Mouse (Mus musculus) frontal cortex, postnatal 10 days (tissue): Measurements from ENCODE around the gene Nyap1.

Experiments
- DNase-seq, 2 experiments: peaks; one replicate each; pipeline ENCODE4 v3.0.0; 2022; ENCODE audit warnings: low spot score in 2 of 2, mixed read lengths in 1 of 2

Gene Nyap1

DNA sequence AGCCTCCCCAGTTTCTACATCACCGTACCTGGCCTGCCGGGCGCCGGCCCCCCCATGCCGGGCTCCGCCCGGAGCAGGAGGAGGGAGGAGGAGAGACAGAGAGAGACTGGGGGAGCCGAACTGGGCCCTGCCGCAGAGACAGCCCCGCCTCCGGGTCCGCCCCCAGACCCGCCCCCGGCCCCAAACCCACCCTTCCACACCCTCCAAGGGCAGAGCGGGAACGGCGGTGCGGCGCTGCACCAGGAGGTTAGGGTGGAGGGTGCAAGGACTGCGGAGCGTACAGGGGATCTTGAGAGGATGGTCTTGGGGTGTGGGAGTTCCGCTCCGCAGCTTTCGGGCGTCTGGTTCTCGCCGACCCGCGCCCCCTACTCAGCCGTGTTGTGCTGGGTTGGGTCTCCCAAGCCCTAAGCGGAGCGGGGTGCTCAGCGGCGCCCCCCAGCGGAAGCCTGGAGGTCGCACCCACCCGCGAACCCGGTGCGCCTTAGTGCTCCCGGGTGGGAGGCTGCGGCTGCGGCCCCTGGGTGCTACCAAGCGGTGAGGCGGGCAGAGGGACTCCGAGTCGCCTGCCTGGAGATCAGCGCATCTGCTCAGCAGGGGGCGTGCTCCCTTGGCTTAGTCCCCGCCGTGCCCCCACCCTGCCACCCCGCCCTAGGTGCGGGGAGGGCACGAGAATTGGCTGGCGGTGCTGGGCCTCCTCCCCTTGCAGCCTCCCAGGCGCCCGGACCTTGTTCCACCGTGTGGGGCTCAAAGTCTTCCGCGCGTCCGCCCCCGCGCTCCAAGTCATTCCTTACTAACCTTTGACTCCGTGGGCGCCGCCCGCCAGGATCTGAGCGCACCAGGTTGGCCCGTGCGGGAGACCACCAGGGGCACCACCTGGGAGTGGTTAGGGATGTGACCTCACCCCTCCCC is at the start of gene Nyap1:
Gene Nyap1, minus strand, starts transcription at position 585 of the 909 bp plus-strand sequence.
- peak; percentile 74 to 84 for DNase-seq

DNA sequence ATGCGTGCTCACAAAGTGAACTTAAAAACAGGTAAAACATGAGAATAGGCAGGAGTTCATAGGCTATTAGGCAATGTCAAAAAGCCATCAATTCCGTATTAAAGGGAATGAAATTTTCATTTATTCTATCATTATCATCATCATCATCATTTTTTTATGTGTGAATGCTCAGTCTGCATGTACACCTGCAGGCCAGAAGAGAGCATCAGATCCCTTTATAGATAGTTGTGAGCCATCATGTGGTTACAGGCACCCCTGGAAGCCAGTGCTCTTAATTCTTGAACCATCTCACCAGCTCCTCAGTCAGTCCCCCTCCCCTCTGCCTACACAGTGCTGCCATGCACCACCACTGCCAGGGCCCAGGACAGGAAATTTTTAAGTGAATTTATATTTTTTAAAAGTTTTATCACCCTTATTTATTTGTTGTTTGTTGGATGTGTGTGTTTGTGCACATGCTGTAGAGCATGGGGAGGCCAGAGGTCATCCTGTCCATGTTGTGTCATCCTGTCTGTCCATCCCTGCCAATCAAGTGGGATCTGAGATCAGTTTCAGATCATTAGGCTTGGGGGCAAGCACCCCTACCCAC is 47.6 kb upstream of the Nyap1 start:
- DNase-seq = no peak

DNA sequence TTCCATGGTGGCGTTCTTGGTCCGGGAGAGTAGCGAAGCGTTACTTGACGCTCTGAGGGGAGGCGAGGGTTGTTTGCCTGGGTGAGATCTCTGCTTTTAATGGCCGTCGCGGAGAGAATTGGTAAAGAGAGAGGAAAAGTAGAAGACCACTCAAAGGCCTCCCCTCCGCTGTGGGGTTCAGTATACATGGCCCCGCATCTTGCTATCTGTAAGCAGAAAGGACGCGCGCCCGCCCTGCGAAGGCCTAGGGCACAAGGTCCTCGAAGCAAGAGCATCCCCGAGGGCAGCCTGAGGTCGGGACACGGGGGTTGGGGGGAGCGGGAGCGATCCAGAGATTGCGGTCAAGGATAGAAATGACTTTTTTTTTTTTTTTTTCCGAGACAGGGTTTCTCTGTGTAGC is 46.8 kb upstream of the Nyap1 start:
- DNase-seq = peak in 1 of 2 experiments; percentile 33

- DNase-seq = peak; percentile 92 to 96
Observed at GRCm38 (mm10) chr5:137787151-137787928, 45.9 kb upstream of the Nyap1 start, which contains the start of the genes Mepce and Zcwpw1. Gene Mepce (minus strand): TSS chr5:137787655. Gene Zcwpw1 (plus strand): TSS chr5:137787798.

GRCm38 (mm10) chr5:137786109-137786942 is 44.9 kb upstream of the Nyap1 start:
- peak; percentile 99 for DNase-seq

DNA sequence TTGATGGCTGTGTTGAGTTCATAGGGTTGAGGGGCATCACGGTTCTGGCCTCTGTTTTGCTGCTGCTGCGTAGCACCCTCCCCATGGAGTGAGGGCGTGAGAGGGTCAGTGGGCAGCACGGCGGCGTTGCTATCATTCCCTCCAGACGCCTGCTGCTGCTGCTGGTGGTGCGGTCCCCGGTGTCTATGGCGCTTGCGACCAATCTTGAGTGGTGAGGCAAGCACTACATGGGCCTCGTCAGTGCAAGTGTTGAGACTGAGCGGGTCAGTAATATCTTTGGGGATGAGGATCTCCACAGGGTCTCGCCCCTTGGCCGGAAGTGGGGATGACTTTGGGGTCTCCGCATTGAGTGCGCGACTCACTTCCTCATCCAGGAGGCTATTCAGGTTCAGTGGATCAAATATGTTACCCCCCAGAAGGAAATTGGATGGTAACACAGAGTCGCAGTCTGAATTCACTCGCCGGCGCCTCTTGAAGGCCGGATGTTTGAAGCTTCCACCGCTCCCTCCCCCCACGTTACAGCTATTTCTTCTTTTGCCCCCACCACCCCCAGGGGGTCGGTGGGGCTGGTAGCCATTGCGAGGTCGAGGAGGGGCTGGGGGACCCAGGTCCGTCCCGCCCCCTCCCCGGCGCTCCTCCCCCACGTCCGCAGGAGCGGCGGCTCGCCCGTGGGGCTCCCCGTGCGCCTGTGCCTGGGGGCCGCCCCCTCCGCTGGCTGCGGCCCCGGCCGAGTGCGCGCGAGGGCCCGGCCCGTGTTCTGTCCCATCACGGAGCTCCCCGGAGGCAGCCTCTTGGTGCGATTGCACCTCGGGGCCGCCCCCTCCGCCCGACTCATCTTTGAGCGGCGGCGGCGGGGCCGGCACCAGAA is 44.0 kb upstream of the Nyap1 start:
- peak in 1 of 2 experiments; percentile 37 for DNase-seq

GRCm38 (mm10) chr5:137784546-137784945 is 43.1 kb upstream of the Nyap1 start:
- DNase-seq = no peak

GRCm38 (mm10) chr5:137783901-137784540 is 42.6 kb upstream of the Nyap1 start:
- DNase-seq = no peak

DNA sequence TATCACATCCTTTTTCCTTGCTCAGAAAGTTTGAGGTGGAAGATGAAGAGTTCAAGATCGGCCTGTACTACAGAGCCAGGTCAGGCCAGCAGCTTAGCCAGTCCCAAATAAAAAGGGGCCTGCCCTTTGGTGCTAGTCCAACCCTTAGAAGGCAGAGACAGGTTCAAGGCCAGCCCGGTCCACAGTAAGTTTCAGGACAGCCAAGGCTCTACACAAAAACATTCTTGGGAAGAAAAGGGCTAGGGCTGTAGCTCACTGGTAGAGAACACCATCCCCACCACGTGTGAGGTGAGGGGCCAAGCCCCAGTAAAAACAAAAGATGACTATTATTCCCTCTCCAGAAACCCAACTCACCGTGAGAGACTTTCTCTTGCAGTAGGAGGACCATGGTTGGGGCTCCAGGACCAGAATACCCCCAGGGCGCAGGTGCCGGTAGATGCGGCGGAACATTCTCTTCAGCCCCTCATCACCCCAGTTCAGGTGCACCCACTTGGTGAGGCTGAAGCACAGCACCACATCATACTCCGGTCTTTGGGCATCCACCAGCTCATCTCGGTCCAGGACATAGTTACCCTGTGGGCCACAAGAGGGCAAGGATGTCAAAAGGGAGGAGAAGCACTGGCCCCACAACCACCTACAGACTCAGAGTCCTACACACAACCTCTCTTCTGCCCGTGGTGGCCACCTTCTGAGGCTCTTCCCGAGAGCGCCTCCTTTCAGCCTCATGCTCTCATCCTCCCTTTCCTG is 41.5 kb upstream of the Nyap1 start:
- no peak for DNase-seq

DNA sequence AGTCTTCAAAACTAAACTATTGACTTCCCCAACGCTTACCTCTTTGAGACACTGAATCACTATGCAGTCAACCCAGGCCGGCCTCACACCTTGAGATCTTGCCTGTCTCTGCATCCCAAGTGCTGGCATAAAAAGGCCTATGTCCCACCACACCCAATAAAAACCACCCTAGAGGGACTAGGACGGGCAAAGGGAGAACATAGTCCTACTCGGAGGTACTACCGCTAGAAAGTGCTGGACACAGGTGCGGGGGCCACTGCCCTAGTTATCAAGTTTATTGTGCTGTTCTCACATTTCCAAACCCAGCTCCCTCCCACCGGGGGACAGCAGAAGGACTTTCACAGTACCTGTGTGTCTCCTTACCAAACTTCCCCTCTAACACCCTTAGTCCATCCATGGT is 40.3 kb upstream of the Nyap1 start:
- no peak for DNase-seq

DNA sequence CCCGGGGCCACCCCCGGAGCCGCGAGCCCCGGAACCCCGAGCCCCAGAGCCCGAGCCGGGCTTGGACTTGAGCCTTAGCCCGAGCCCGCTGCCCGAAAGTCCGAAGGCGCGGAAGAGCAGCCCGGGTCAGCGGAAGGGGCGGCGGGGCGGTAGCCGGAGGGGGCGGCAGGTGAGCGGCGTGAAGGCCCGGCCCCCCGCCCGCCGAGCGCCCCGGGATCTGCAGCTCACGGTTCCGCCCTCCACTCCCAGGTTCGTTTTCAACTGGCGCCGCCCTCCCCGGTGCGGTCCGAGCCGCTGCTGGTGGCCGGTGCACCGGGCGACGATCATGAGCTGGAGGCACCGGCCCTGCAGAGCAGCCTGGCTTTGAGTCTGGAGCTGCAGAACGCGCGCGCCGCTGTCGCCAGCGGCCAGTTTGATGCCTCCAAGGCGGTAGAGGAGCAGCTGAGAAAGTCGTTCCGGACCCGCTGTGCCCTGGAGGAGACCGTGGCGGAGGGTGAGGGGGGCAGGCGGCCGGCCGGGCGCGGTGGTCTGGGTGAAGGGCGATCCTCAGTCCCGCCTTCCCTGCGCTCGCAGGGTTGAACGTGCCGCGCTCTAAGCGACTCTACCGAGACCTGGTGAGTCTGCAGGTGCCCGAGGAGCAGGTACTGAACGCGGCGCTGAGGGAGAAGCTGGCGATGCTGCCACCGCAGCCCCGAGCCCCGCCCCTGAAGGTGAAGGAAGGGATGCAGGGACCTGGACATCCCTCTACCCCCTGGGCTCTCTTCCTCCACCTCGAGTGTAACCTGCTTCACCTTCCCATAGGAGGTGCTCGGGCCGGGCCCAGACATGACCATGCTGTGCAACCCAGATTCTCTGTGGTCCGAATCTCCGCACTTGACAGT is 37.9 kb upstream of the Nyap1 start:
- DNase-seq = no peak

DNA sequence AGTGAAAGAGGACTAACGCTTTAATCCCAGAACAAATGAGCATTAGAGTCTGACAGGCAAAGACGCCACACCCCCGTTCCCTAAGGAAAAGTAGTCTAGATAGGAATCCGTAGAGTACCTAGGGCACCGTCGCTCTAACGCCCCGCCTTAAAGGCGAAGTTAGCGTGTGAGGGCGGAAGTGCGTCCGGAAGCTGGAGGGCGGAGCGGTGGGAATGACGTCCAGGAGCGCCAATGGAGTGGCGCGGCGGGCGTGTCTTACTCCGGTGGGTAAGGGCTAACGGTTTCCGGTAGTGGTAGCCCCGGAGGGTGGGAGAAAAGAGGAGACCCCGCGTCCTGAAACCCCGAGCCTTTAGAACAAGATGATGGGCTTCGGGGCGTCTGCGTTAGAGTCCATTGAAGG is 37.2 kb upstream of the Nyap1 start, which contains the start of gene Ppp1r35:
Gene Ppp1r35, plus strand, starts transcription at position 215 of the 400 bp plus-strand sequence.
- DNase-seq = peak; percentile 93 to 97

DNA sequence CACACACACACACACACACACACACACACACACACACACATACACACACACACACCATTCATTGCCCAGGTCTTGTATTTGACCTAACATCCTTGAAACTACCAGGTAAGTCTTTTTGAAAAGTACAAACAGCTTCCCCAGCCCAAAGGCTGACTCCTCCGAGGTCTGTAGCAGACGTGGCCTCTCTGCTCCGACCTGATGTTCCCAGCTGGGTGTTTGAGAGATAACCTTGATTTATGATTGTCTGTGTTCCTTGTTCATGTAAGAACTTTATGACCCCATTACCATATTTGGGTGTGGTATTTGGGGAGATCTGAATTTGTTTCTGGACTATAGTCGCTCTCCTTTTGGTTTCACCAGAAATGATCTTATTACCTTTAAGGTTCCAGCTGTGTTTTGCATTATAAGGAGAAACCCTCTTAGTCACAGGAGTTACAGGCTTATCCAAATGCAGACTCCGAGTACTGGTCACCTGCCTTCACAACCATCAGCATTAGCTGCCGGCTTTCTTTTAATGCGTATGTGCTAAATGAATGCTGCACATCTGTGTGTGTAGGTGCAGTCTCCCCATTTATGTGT is 35.9 kb upstream of the Nyap1 start:
- DNase-seq = no peak

GRCm38 (mm10) chr5:137776408-137776918 is 35.1 kb upstream of the Nyap1 start:
- DNase-seq = no peak

- DNase-seq = no peak
Observed at GRCm38 (mm10) chr5:137775587-137776290, 34.3 kb upstream of the Nyap1 start.

DNA sequence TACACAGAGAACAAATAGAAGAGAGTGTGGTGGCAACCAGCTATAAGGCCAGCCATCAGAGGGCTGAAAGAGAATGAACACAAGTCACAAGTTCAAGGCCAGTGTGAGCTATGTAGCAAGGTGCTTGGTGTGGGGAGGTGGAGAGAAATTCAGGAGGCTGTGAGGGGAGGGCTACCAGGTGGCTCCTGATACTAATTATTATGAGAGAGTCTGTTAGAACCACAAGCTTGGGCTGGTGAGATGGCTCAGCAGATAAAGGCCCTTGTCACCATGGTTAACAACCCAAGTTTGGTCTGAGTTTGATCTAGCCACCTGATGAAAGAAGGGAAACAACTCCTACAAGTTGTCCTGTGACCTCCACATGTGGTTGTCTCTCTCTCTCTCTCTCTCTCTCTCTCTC is 31.3 kb upstream of the Nyap1 start:
- DNase-seq = no peak

DNA sequence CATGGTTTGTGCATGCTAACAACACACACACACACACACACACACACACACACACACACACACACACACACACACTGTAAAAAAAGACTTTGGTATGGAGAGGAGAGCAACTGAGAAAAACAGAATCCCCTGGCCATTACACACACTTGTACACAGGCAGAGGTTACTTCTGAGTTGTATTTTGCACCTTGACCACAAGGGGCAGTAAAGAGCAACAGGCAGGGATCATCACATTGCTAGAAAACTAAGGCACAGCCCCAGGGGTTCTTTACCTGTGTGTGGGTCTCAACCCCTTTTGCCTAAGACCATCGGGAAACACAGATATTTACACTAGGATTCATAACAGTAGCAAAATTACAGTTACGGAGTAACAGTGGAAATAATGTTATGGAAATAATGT is 29.3 kb upstream of the Nyap1 start:
- no peak for DNase-seq
